Mouse (Mus musculus): Measurements from ENCODE around the gene Nkx1-2. TPM values are rescaled to one million over a fixed set of nuclear protein-coding genes. Genes with fewer than 3 reads are reported as not detected.

Nkx1-2 gene
- polyA plus RNA-seq, 1 experiment from 2014 or later: not detected

- H3K36me3 ChIP-seq (ENCODE audit: control insufficient read depth, insufficient read depth, low read length): no peaks in the 10 kb centered on the region
- no peaks in the 10 kb centered on the region for H3K27me3 ChIP-seq (ENCODE audit: control insufficient read depth, insufficient read depth, low read length)
- ATAC-seq (ENCODE audit: insufficient number of reproducible peaks, insufficient read depth, low FRiP score, low read depth): no peak
- no peak overlapping the region for H3K4me3 ChIP-seq (ENCODE audit: low read depth, low read length)
- no peak overlapping the region for H3K4me2 ChIP-seq (replicated peaks; ENCODE audit: low read depth, low read length)
- WGBS: 66% methylated on average over 6 of the region's 6 CpGs
- H3K27ac ChIP-seq (ENCODE audit: low read length): no peak overlapping the region
- H3K4me1 ChIP-seq (ENCODE audit: control insufficient read depth, insufficient read depth, low read length): no peaks in the 10 kb centered on the region
- H3K9ac ChIP-seq (replicated peaks; ENCODE audit: low read depth, low read length): no peak overlapping the region
- no peaks in the 10 kb centered on the region for H3K9me3 ChIP-seq (ENCODE audit: control insufficient read depth, low read depth, low read length)
Observed at GRCm38 (mm10) chr7:132580511-132580910, 18.9 kb downstream of the Nkx1-2 start.

- peak overlapping the region; percentile 47 for H3K4me2 ChIP-seq (replicated peaks; ENCODE audit: low read depth, low read length)
Observed at GRCm38 (mm10) chr7:132576891-132577290, 22.5 kb downstream of the Nkx1-2 start.

GRCm38 (mm10) chr7:132576116-132576650 lies 23.3 kb downstream of the Nkx1-2 start, which contains the start of gene Oat:
Oat (minus strand) TSS chr7:132576398.
- Histone ChIP-seq H3K4me1 (ENCODE audit: control insufficient read depth, insufficient read depth, low read length) (peaks cover 10% of the 10 kb centered on the region; the same call in 1 of the 2 replicates), H3K27me3 (ENCODE audit: control insufficient read depth, insufficient read depth, low read length) (no peaks in the 10 kb centered on the region), H3K9me3 (ENCODE audit: control insufficient read depth, low read depth, low read length) (no peaks in the 10 kb centered on the region), H3K27ac (ENCODE audit: low read length) (peak within 1 kb of the TSS; percentile 93), H3K4me2 (replicated peaks; ENCODE audit: low read depth, low read length) (peak within 1 kb of the TSS; percentile 54), H3K9ac (replicated peaks; ENCODE audit: low read depth, low read length) (peak within 1 kb of the TSS; percentile 50; the same call in 1 of the 2 replicates), H3K36me3 (ENCODE audit: control insufficient read depth, insufficient read depth, low read length) (no peaks in the 10 kb centered on the region), H3K4me3 (ENCODE audit: low read depth, low read length) (peak within 1 kb of the TSS; percentile 55)
- under 1% methylated on average over 49 of the region's 49 CpGs for WGBS
- ATAC-seq (ENCODE audit: insufficient number of reproducible peaks, insufficient read depth, low FRiP score, low read depth): peak; percentile 96

More at GRCm38 (mm10) chr7:132576891-132577290, 22.5 kb downstream of the Nkx1-2 start:
- ATAC-seq (ENCODE audit: insufficient number of reproducible peaks, insufficient read depth, low FRiP score, low read depth): no peak
- H3K9me3 ChIP-seq (ENCODE audit: control insufficient read depth, low read depth, low read length): no peaks in the 10 kb centered on the region
- H3K27ac ChIP-seq (ENCODE audit: low read length): no peak overlapping the region
- H3K9ac ChIP-seq (replicated peaks; ENCODE audit: low read depth, low read length): no peak overlapping the region
- H3K4me3 ChIP-seq (ENCODE audit: low read depth, low read length): peak overlapping the region; percentile 55; the same call in 1 of the 2 replicates
- no peaks in the 10 kb centered on the region for H3K27me3 ChIP-seq (ENCODE audit: control insufficient read depth, insufficient read depth, low read length)
- H3K4me1 ChIP-seq (ENCODE audit: control insufficient read depth, insufficient read depth, low read length): peaks cover 10% of the 10 kb centered on the region; the same call in 1 of the 2 replicates
- 45% methylated on average over 4 of the region's 4 CpGs for WGBS
- H3K36me3 ChIP-seq (ENCODE audit: control insufficient read depth, insufficient read depth, low read length): no peaks in the 10 kb centered on the region

GRCm38 (mm10) chr7:132575623-132576022 lies 23.8 kb downstream of the Nkx1-2 start:
- H3K27ac ChIP-seq (ENCODE audit: low read length): peak overlapping the region; percentile 93
- H3K4me1 ChIP-seq (ENCODE audit: control insufficient read depth, insufficient read depth, low read length): peaks cover 10% of the 10 kb centered on the region; the same call in 1 of the 2 replicates
- ATAC-seq (ENCODE audit: insufficient number of reproducible peaks, insufficient read depth, low FRiP score, low read depth): peak; percentile 87
- H3K9ac ChIP-seq (replicated peaks; ENCODE audit: low read depth, low read length): peak overlapping the region; percentile 50; the same call in 1 of the 2 replicates
- WGBS: 2% methylated on average over 13 of the region's 13 CpGs
- peak overlapping the region; percentile 55 for H3K4me3 ChIP-seq (ENCODE audit: low read depth, low read length)
- no peaks in the 10 kb centered on the region for H3K9me3 ChIP-seq (ENCODE audit: control insufficient read depth, low read depth, low read length)
- no peaks in the 10 kb centered on the region for H3K27me3 ChIP-seq (ENCODE audit: control insufficient read depth, insufficient read depth, low read length)
- H3K36me3 ChIP-seq (ENCODE audit: control insufficient read depth, insufficient read depth, low read length): no peaks in the 10 kb centered on the region
- peak overlapping the region; percentile 54 for H3K4me2 ChIP-seq (replicated peaks; ENCODE audit: low read depth, low read length)

- H3K36me3 ChIP-seq (ENCODE audit: control insufficient read depth, insufficient read depth, low read length): no peaks in the 10 kb centered on the region
- H3K9ac ChIP-seq (replicated peaks; ENCODE audit: low read depth, low read length): no peak overlapping the region
- H3K27me3 ChIP-seq (ENCODE audit: control insufficient read depth, insufficient read depth, low read length): no peaks in the 10 kb centered on the region
- no peaks in the 10 kb centered on the region for H3K9me3 ChIP-seq (ENCODE audit: control insufficient read depth, low read depth, low read length)
- no peak overlapping the region for H3K27ac ChIP-seq (ENCODE audit: low read length)
- no peak for ATAC-seq (ENCODE audit: insufficient number of reproducible peaks, insufficient read depth, low FRiP score, low read depth)
- no peak overlapping the region for H3K4me3 ChIP-seq (ENCODE audit: low read depth, low read length)
- H3K4me2 ChIP-seq (replicated peaks; ENCODE audit: low read depth, low read length): no peak overlapping the region
- peaks cover 10% of the 10 kb centered on the region; the same call in 1 of the 2 replicates for H3K4me1 ChIP-seq (ENCODE audit: control insufficient read depth, insufficient read depth, low read length)
- WGBS: 50% methylated on average over 5 of the region's 5 CpGs
Observed at GRCm38 (mm10) chr7:132574646-132575045, 24.8 kb downstream of the Nkx1-2 start.

GRCm38 (mm10) chr7:132573205-132573604 lies 26.2 kb downstream of the Nkx1-2 start:
- H3K9ac ChIP-seq (replicated peaks; ENCODE audit: low read depth, low read length): no peak overlapping the region
- peaks cover 10% of the 10 kb centered on the region; the same call in 1 of the 2 replicates for H3K4me1 ChIP-seq (ENCODE audit: control insufficient read depth, insufficient read depth, low read length)
- ATAC-seq (ENCODE audit: insufficient number of reproducible peaks, insufficient read depth, low FRiP score, low read depth): no peak
- no peak overlapping the region for H3K4me3 ChIP-seq (ENCODE audit: low read depth, low read length)
- H3K27ac ChIP-seq (ENCODE audit: low read length): no peak overlapping the region
- H3K27me3 ChIP-seq (ENCODE audit: control insufficient read depth, insufficient read depth, low read length): no peaks in the 10 kb centered on the region
- H3K9me3 ChIP-seq (ENCODE audit: control insufficient read depth, low read depth, low read length): no peaks in the 10 kb centered on the region
- WGBS: 76% methylated on average over 6 of the region's 6 CpGs
- H3K36me3 ChIP-seq (ENCODE audit: control insufficient read depth, insufficient read depth, low read length): no peaks in the 10 kb centered on the region
- no peak overlapping the region for H3K4me2 ChIP-seq (replicated peaks; ENCODE audit: low read depth, low read length)

GRCm38 (mm10) chr7:132572738-132573137 lies 26.7 kb downstream of the Nkx1-2 start:
- WGBS: 72% methylated on average over 3 of the region's 3 CpGs
- Histone ChIP-seq H3K9me3 (ENCODE audit: control insufficient read depth, low read depth, low read length) (no peaks in the 10 kb centered on the region), H3K9ac (replicated peaks; ENCODE audit: low read depth, low read length) (no peak overlapping the region), H3K27ac (ENCODE audit: low read length) (no peak overlapping the region), H3K4me3 (ENCODE audit: low read depth, low read length) (no peak overlapping the region), H3K4me2 (replicated peaks; ENCODE audit: low read depth, low read length) (no peak overlapping the region), H3K4me1 (ENCODE audit: control insufficient read depth, insufficient read depth, low read length) (peaks cover 10% of the 10 kb centered on the region; the same call in 1 of the 2 replicates), H3K36me3 (ENCODE audit: control insufficient read depth, insufficient read depth, low read length) (no peaks in the 10 kb centered on the region), H3K27me3 (ENCODE audit: control insufficient read depth, insufficient read depth, low read length) (no peaks in the 10 kb centered on the region)
- no peak for ATAC-seq (ENCODE audit: insufficient number of reproducible peaks, insufficient read depth, low FRiP score, low read depth)

GRCm38 (mm10) chr7:132571481-132571880 lies 28.0 kb downstream of the Nkx1-2 start:
- Histone ChIP-seq H3K27ac (ENCODE audit: low read length) (no peak overlapping the region), H3K27me3 (ENCODE audit: control insufficient read depth, insufficient read depth, low read length) (no peaks in the 10 kb centered on the region), H3K9ac (replicated peaks; ENCODE audit: low read depth, low read length) (no peak overlapping the region), H3K36me3 (ENCODE audit: control insufficient read depth, insufficient read depth, low read length) (peaks cover 6% of the 10 kb centered on the region), H3K9me3 (ENCODE audit: control insufficient read depth, low read depth, low read length) (no peaks in the 10 kb centered on the region), H3K4me1 (ENCODE audit: control insufficient read depth, insufficient read depth, low read length) (peaks cover 10% of the 10 kb centered on the region; the same call in 1 of the 2 replicates), H3K4me2 (replicated peaks; ENCODE audit: low read depth, low read length) (0 out of 2 replicates have a peak overlapping the region, but pooled peaks have one; percentile 13), H3K4me3 (ENCODE audit: low read depth, low read length) (no peak overlapping the region)
- 62% methylated on average over 8 of the region's 8 CpGs for WGBS
- ATAC-seq (ENCODE audit: insufficient number of reproducible peaks, insufficient read depth, low FRiP score, low read depth): no peak

All from stomach, embryonic 14.5 days (tissue).